Mouse (Mus musculus) frontal cortex, adult 2 months (tissue): ENCODE results near the gene Pgpep1l. TPM values are rescaled to one million over a fixed set of nuclear protein-coding genes. Genes with fewer than 3 reads are reported as not detected.
A peak's percentile ranks its signal among the peaks of the same experiment; 100 is the strongest.
"Not testable (repeated sequence)": the region's sequence is repeated elsewhere in the genome, so short reads cannot be mapped to it uniquely, and the experiment has no call there.

Experiments used
- DNase-seq, 2 experiments: peaks; one replicate each; pipeline ENCODE4 v3.0.0; 2022; ENCODE audit warnings: low spot score in 1 of 2; ENCODE audit errors: extremely low spot score in 1 of 2
- polyA plus RNA-seq: library from polyadenylated mRNA; depleted of rRNA; stranded (reverse); fragments of >200 nt; gene quantifications from 2 replicates; pipeline ENCODE4 v1.2.3, GENCODE M21; 2012

The Pgpep1l gene
- polyA plus RNA-seq, 1 experiment = 0.80 TPM

- DNase-seq = no peak
Observed at GRCm38 (mm10) chr7:68283776-68284175, 19.7 kb upstream of the Pgpep1l start.

- not testable (repeated sequence) for DNase-seq
Observed at GRCm38 (mm10) chr7:68283133-68283520, 19.1 kb upstream of the Pgpep1l start.

- DNase-seq = no peak
Observed at GRCm38 (mm10) chr7:68282304-68283132, 18.5 kb upstream of the Pgpep1l start.

DNA sequence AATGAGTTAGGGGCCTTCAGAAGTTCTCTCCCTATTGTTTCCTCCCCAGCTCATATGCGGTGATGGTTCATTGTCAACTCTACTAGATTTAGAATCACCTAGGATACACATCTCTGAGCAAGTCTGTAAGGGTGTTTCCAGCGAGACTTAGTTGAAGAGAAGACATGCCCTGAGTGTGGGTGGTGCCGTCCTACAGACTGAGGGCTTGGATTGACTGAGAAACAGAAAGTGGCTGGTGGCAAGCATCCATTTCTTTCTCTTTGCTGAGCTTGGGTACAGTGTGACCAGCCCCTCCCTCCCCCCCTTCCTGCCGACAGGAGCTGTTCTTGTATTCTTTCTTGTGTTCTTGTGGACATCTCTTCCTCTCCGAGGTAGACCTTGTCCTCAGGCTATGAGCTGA is 17.3 kb upstream of the Pgpep1l start:
- DNase-seq = peak in 1 of 2 experiments; percentile 30

DNA sequence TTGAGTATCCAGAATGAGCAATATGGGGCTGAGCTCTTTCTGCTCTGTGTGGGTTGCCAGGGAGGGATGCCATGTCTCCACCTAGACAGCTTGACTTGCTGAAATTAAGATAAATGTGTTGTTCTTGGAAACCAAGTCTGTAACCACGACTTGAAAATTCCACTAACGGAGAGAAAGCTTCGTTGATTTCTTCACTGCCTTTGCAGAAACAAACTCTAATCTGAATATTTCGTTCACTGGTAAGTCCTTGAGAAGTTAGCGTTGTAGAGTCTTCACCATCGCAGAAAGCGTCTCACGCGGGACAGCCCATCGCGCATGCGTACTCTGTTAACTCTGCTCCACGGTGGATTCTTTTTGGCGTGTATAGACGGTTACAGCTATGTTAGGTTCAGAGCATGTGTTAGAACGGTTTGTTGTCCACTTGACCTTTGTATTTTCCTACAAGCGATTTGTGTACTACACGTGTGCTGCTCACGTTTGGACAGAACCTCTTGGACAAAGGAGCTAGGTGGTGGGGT is 16.4 kb upstream of the Pgpep1l start:
- peak in 1 of 2 experiments; percentile 47 for DNase-seq

GRCm38 (mm10) chr7:68279481-68279880 is 15.4 kb upstream of the Pgpep1l start:
- no peak for DNase-seq

DNA sequence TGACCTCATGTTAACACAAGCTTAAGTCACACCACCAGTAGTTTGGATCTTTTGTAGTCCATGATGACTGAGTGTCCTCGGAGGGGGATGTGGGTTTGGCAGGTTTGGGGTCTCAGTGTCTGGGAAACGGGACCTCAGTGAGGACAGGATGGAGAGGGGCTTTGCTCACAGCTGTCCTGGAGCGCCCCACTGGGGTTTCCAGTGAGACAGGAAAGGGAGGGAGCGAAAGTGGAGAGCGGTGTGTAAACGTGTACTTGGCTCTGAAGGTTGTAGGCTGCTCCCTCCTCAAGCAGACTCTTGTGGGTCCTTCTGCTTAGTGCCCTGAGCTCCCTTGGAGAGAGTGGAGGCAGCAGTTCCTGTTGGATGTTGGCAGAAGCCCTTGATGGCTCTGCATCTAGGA is 14.9 kb upstream of the Pgpep1l start:
- DNase-seq = no peak

DNA sequence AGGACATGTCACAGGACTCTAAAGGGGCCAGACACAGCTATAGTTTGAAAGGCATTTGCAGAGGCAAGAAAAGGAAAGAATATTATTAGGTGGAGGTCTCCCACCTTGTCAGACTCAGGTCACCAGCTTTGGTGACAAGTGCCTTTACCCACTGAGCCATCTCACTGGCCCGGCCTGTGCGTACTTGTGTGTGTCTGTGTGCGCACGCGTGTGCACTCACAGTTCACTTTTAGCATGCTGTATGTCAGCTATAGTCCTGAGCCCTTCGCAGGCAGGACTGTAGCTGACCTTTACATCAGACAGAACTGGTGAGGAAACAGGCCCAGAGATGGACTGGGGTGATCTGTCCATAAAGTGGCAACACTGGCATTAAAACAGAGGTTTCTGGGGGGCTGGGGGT is 14.4 kb upstream of the Pgpep1l start:
- DNase-seq = no peak

DNA sequence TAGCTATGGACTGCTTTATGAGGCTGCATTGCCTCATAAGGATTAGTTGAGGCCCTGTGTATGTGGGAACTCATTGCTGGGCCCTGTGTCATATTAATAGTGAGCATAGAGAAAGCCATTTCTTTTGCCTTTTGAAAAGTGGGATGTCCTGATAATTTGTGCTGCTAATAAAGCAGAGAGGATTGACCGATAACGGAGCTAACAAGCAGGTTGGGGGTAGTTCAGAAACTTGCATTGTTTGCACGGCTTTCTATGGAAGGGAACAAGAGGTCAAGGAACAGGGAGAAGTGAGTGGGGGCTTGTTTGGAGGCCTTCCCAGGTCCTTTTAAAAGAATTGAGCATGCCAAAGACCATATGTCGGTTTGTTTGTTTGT is 13.9 kb upstream of the Pgpep1l start:
- no peak for DNase-seq

DNA sequence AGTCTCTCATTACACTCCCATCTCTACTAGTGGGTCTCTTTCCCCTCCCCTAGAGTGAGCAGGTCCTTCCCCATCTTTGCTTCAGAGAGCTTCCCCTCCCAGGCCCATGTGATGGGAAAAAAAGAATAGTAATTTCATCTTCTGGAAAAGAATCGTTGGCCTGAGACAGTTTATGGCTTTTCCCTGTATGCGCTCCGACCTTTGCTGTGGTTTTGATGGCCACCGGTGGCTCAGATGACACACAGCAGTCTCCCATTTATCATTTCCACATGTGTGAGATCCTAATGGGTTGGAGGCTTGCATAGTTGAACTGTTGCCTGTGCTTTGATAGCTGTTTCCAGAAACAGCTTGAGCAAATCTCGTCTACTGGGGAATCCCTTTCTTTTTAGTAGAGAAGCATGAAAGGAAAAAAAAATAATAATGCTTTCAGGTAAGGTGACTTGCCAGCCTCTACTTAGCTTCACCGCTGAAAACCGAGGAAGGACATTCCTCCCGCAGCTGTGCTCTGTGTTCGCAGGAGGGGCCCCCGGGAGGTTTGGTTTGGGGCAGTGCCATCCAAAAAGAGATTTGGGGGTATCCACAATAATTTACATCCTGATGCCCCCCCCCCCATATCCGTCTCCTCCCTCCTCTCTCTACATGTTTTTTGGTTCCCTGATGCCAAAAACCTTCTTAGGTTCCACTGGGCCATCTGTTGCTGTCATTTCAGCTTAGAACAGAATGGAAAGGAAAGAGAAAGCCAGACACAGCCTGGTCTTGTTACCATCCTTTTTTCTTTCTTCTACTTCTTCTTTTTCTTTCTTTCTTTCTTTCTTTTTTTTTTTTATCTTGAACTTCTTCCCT is 13.2 kb upstream of the Pgpep1l start:
- DNase-seq = no peak

- DNase-seq = no peak
Observed at GRCm38 (mm10) chr7:68275838-68276731, 12.1 kb upstream of the Pgpep1l start.

DNA sequence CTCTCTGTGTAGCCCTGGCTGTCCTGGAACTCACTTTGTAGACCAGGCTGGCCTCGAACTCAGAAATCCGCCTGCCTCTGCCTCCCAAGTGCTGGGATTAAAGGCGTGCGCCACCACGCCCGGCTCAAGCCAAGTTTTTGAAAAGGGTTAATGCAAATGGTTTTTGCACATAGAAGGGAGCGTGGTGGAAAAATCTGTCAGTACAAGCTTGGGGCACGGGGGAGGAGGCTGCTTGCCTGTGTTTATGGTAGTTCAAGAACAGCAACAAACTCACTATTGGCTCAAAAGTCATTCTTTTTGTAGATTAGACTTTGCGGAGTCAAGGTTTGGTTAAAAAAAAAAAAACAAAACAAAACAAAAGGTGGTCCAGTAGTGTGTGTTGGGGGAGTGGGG is 11.4 kb upstream of the Pgpep1l start:
- not testable (repeated sequence) for DNase-seq

DNA sequence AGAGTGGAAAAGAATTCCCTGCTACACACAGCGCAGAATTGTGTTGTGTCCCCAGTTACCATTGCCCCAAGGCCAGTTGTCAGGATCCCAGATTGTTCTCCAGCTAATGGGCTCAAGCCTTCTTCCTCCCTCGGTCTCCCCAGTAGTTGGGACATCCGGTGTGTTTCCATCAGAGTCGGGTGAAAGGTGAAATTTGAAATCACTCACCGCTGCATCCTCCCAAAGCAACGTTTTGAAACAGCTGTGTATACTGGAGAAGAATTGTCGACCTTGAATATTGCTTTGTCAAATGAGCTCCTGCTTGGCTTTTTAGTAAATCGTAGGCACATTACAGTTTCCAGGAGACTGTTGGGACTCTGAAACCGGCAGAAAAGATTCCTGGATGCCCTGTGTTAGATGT is 10.9 kb upstream of the Pgpep1l start:
- DNase-seq = no peak

- no peak for DNase-seq
Observed at GRCm38 (mm10) chr7:68274218-68274617, 10.2 kb upstream of the Pgpep1l start.

DNA sequence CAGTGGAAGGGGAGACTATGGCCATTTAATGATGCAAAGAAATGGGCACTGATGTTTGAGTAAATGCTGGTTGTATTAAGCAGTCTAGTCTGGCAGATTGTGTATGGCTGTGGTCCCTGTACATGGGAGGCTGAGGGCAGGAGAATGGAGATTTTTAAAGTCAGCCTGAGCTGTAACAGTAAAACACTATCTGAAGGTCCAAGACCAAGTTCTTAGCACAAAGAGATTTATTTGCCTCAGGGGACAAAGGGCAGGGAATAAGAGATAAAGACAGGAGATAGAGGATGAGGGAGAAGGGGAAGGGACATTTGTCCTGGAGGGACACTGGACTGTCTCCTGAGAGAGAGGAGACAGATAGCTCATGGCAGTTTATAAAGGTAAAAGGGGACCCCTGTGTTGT is 9.5 kb upstream of the Pgpep1l start, which contains the start of gene Fam169b:
TSS of gene Fam169b (plus strand) at position 325 of the 400 bp plus-strand sequence.
- no peak for DNase-seq

DNA sequence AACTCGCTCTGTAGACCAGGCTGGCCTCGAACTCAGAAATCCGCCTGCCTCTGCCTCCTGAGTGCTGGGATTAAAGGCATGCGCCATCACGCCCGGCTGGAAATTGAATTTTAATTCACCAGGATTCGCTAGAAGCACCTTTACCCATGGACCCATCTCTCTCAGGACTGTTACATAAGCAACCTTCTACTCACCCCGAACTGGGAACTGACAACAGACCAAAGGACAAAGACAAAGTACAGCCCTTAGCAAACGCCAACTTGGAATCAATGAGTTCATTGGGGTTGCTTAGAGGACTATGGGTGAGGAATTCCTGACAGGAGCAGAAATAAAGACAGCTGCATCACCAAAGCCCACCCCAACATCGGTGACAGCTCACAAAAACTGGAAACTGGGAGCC is 8.6 kb upstream of the Pgpep1l start:
- DNase-seq = no peak

DNA sequence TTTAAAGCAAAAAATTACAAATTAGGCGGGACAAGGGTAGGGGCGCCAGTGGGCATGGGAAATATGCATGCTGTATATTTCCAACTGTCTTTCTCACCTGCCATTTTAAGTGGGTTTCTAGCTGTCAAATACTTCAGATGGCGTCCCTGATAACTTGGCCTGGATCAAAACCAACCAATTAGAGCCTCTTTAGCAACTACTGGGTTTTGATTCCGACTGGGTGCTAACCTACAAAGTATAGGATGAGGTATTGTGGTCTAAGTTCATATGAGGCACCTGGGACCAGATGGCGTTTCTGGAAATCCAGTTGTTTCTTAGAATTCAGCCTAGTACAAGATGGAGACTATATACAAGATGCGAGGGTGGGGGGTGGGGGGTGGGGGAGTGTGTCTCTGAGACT is 7.8 kb upstream of the Pgpep1l start:
- DNase-seq = no peak

- DNase-seq = no peak
Observed at GRCm38 (mm10) chr7:68270551-68270950, 6.5 kb upstream of the Pgpep1l start.

GRCm38 (mm10) chr7:68266691-68267090 is 2.7 kb upstream of the Pgpep1l start:
- no peak for DNase-seq

GRCm38 (mm10) chr7:68265391-68265790 is 1.4 kb upstream of the Pgpep1l start:
- DNase-seq = no peak
